Mouse (Mus musculus) embryonic facial prominence, embryonic 15.5 days (tissue): ENCODE data around the gene Rps10. TPM values are rescaled to one million over a fixed set of nuclear protein-coding genes. Genes with fewer than 3 reads are reported as not detected.
A peak's percentile ranks its signal among the peaks of the same experiment; 100 is the strongest.

Experiments
- ATAC-seq: fragments of 200-750 bp; cut with Nextera tagmentation; 2 replicates; pipeline ENCODE4 v1.8.0; 2017; ENCODE audit warnings: low read depth, moderate TSS enrichment; ENCODE audit not compliant: insufficient number of reproducible peaks, low FRiP score, low TSS enrichment
- H3K27ac ChIP-seq: fragments of 300-500 bp; sonication (generic); replicated peaks from 2 replicates; pipeline ENCODE4 v1.5.1; 2015; ENCODE audit warnings: mild to moderate bottlenecking, inconsistent platforms
- H3K27me3 ChIP-seq: fragments of 300-500 bp; sonication (generic); 2 replicates; pipeline ENCODE4 v1.6.1; 2015; ENCODE audit warnings: inconsistent platforms
- H3K36me3 ChIP-seq: fragments of 300-500 bp; sonication (generic); 2 replicates; pipeline ENCODE4 v1.6.1; 2015; ENCODE audit warnings: mild to moderate bottlenecking, inconsistent platforms
- H3K4me1 ChIP-seq: fragments of 300-500 bp; sonication (generic); 2 replicates; pipeline ENCODE4 v1.6.1; 2015; ENCODE audit warnings: inconsistent platforms
- H3K4me2 ChIP-seq: fragments of 300-500 bp; sonication (generic); replicated peaks from 2 replicates; pipeline ENCODE4 v1.6.1; 2015; ENCODE audit warnings: mild to moderate bottlenecking, inconsistent platforms
- H3K4me3 ChIP-seq: fragments of 300-500 bp; sonication (generic); replicated peaks from 2 replicates; pipeline ENCODE4 v1.5.1; 2015; ENCODE audit warnings: mild to moderate bottlenecking, inconsistent platforms
- H3K9ac ChIP-seq: fragments of 300-500 bp; sonication (generic); 2 replicates; pipeline ENCODE4 v1.6.1; 2015; ENCODE audit warnings: inconsistent platforms
- H3K9me3 ChIP-seq: fragments of 300-500 bp; sonication (generic); replicated peaks from 2 replicates; pipeline ENCODE4 v1.6.1; 2016; ENCODE audit warnings: inconsistent platforms
- WGBS: fragments of 180-500 bp; shearing (Covaris S2); methylation state at CpG from one replicate; pipeline ENCODE4 v1.1.7; 2015; 5-methylcytosine and 5-hydroxymethylcytosine counted together
- polyA plus RNA-seq: library from polyadenylated mRNA; unstranded; fragments of >200 nt; fragmentation: Nextera tagmentation; extraction: Ambion mirVana; gene quantifications from 2 replicates; pipeline ENCODE4 v1.2.1, GENCODE M21; 2015

Rps10 gene
- polyA plus RNA-seq, 1 experiment from 2014 or later = 989 TPM

- Histone ChIP-seq H3K4me3 (no peak overlapping the region), H3K36me3 (no peaks in the 10 kb centered on the region), H3K9me3 (no peaks in the 10 kb centered on the region), H3K27ac (peak overlapping the region; percentile 1; the same call in 1 of the 2 replicates), H3K27me3 (no peaks in the 10 kb centered on the region), H3K4me2 (no peak overlapping the region), H3K9ac (no peak overlapping the region), H3K4me1 (peaks cover 37% of the 10 kb centered on the region)
- ATAC-seq = no peak
- WGBS = 75% methylated on average over 21 of the region's 21 CpGs
Measured at GRCm38 (mm10) chr17:27603522-27604234, 32.8 kb downstream of the Rps10 start.

GRCm38 (mm10) chr17:27603036-27603435, 33.4 kb downstream of the Rps10 start:
- ATAC-seq = no peak
- 89% methylated on average over 2 of the region's 2 CpGs for WGBS
- H3K9ac ChIP-seq = no peak overlapping the region
- no peaks in the 10 kb centered on the region for H3K36me3 ChIP-seq
- H3K27me3 ChIP-seq = no peaks in the 10 kb centered on the region
- peaks cover 37% of the 10 kb centered on the region for H3K4me1 ChIP-seq
- no peak overlapping the region for H3K4me3 ChIP-seq
- 0 out of 2 replicates have a peak overlapping the region, but pooled peaks have one; percentile 1 for H3K27ac ChIP-seq
- H3K4me2 ChIP-seq = no peak overlapping the region
- H3K9me3 ChIP-seq = no peaks in the 10 kb centered on the region

- H3K27ac ChIP-seq = no peak overlapping the region
- peaks cover 37% of the 10 kb centered on the region for H3K4me1 ChIP-seq
Measured at GRCm38 (mm10) chr17:27600869-27601268, 35.6 kb downstream of the Rps10 start.

GRCm38 (mm10) chr17:27600286-27600685, 36.2 kb downstream of the Rps10 start:
- peaks cover 36% of the 10 kb centered on the region for H3K4me1 ChIP-seq
- H3K27ac ChIP-seq = no peak overlapping the region
- no peak overlapping the region for H3K4me2 ChIP-seq
- H3K27me3 ChIP-seq = no peaks in the 10 kb centered on the region
- no peak overlapping the region for H3K9ac ChIP-seq
- ATAC-seq = no peak
- WGBS = 79% methylated on average over 3 of the region's 3 CpGs
- no peaks in the 10 kb centered on the region for H3K9me3 ChIP-seq
- H3K4me3 ChIP-seq = no peak overlapping the region
- H3K36me3 ChIP-seq = peaks cover 17% of the 10 kb centered on the region

More at GRCm38 (mm10) chr17:27600869-27601268, 35.6 kb downstream of the Rps10 start:
- Histone ChIP-seq H3K36me3 (peaks cover 11% of the 10 kb centered on the region), H3K4me2 (no peak overlapping the region), H3K27me3 (no peaks in the 10 kb centered on the region), H3K4me3 (no peak overlapping the region), H3K9ac (no peak overlapping the region), H3K9me3 (no peaks in the 10 kb centered on the region)
- ATAC-seq = no peak
- WGBS = 74% methylated on average over 5 of the region's 5 CpGs

- no peak overlapping the region for H3K9ac ChIP-seq
- H3K27ac ChIP-seq = no peak overlapping the region
- no peak overlapping the region for H3K4me2 ChIP-seq
- H3K27me3 ChIP-seq = no peaks in the 10 kb centered on the region
- H3K9me3 ChIP-seq = no peaks in the 10 kb centered on the region
- H3K36me3 ChIP-seq = peaks cover 45% of the 10 kb centered on the region
- 73% methylated on average over 21 of the region's 21 CpGs for WGBS
- H3K4me1 ChIP-seq = peaks cover 19% of the 10 kb centered on the region
- H3K4me3 ChIP-seq = no peak overlapping the region
- no peak for ATAC-seq
Measured at GRCm38 (mm10) chr17:27596376-27597190, 39.9 kb downstream of the Rps10 start.

- no peak overlapping the region for H3K4me3 ChIP-seq
- H3K9ac ChIP-seq = no peak overlapping the region
- ATAC-seq = no peak
- H3K27ac ChIP-seq = no peak overlapping the region
- no peaks in the 10 kb centered on the region for H3K9me3 ChIP-seq
- H3K36me3 ChIP-seq = peaks cover 45% of the 10 kb centered on the region
- H3K4me2 ChIP-seq = no peak overlapping the region
- H3K27me3 ChIP-seq = no peaks in the 10 kb centered on the region
- H3K4me1 ChIP-seq = peaks cover 23% of the 10 kb centered on the region
- 82% methylated on average over 15 of the region's 15 CpGs for WGBS
Measured at GRCm38 (mm10) chr17:27595659-27596375, 40.7 kb downstream of the Rps10 start.

- Histone ChIP-seq H3K4me1 (peaks cover 31% of the 10 kb centered on the region), H3K27ac (no peak overlapping the region), H3K36me3 (peaks cover 50% of the 10 kb centered on the region), H3K4me3 (no peak overlapping the region), H3K9ac (no peak overlapping the region), H3K27me3 (no peaks in the 10 kb centered on the region), H3K9me3 (no peaks in the 10 kb centered on the region), H3K4me2 (no peak overlapping the region)
- WGBS = 96% methylated on average over 7 of the region's 7 CpGs
- ATAC-seq = no peak
Measured at GRCm38 (mm10) chr17:27592565-27592910, 43.9 kb downstream of the Rps10 start.

- no peaks in the 10 kb centered on the region for H3K27me3 ChIP-seq
- no peak overlapping the region for H3K4me3 ChIP-seq
- peaks cover 36% of the 10 kb centered on the region for H3K4me1 ChIP-seq
- no peaks in the 10 kb centered on the region for H3K9me3 ChIP-seq
- no peak for ATAC-seq
- WGBS = 77% methylated on average over 12 of the region's 12 CpGs
- no peak overlapping the region for H3K4me2 ChIP-seq
- 0 out of 2 replicates have a peak overlapping the region, but pooled peaks have one; percentile 7 for H3K27ac ChIP-seq
- peaks cover 50% of the 10 kb centered on the region for H3K36me3 ChIP-seq
- H3K9ac ChIP-seq = no peak overlapping the region
Measured at GRCm38 (mm10) chr17:27591826-27592564, 44.5 kb downstream of the Rps10 start.

GRCm38 (mm10) chr17:27588231-27588630, 48.2 kb downstream of the Rps10 start:
- Histone ChIP-seq H3K9ac (no peak overlapping the region), H3K27me3 (no peaks in the 10 kb centered on the region), H3K9me3 (no peaks in the 10 kb centered on the region), H3K36me3 (peaks cover 30% of the 10 kb centered on the region), H3K4me1 (peaks cover 36% of the 10 kb centered on the region), H3K27ac (no peak overlapping the region), H3K4me3 (no peak overlapping the region), H3K4me2 (no peak overlapping the region)
- WGBS = 70% methylated on average over 8 of the region's 8 CpGs
- ATAC-seq = no peak

GRCm38 (mm10) chr17:27587252-27587651, 49.2 kb downstream of the Rps10 start:
- Histone ChIP-seq H3K36me3 (peaks cover 29% of the 10 kb centered on the region), H3K27me3 (no peaks in the 10 kb centered on the region), H3K9me3 (no peaks in the 10 kb centered on the region), H3K4me1 (peaks cover 36% of the 10 kb centered on the region), H3K4me3 (no peak overlapping the region), H3K27ac (peak overlapping the region; percentile 13), H3K9ac (no peak overlapping the region), H3K4me2 (no peak overlapping the region)
- WGBS = 61% methylated on average over 12 of the region's 12 CpGs
- ATAC-seq = no peak
